Mouse (Mus musculus) Patski (cell line): ENCODE measurements around the gene Specc1. TPM values are rescaled to one million over a fixed set of nuclear protein-coding genes. Genes with fewer than 3 reads are reported as not detected.

Experiments used
- ATAC-seq: fragments of 100-300 bp; one replicate; pipeline ENCODE4 v1.8.0; 2021
- CTCF ChIA-PET: fragments of 350-600 bp; sonication (Branson Sonifier 250); formaldehyde crosslinking; loops from one replicate; lab custom pipeline; 2022; ENCODE audit warnings: inconsistent platforms; lab: Charles Lee
- POLR2A ChIA-PET: fragments of 350-600 bp; sonication (Branson Sonifier 250); formaldehyde crosslinking; loops from one replicate; lab custom pipeline; 2022; ENCODE audit warnings: antibody characterized with exemption, inconsistent platforms; lab: Charles Lee
- DNase-seq: peaks from one replicate; pipeline ENCODE4 v3.0.0-alpha.2; 2011; ENCODE audit warnings: low read depth, low spot score
- H3K27me3 ChIP-seq: fragments of 371-371 bp; one replicate; pipeline ENCODE4 v1.5.1; 2021
- CTCF ChIP-seq: fragments of 100-300 bp; IDR thresholded peaks from one replicate; pipeline ENCODE4 v1.5.1; 2021
- in situ Hi-C: fragments of 300-500 bp; cut with MboI; formaldehyde crosslinking; loops from 3 replicates; pipeline ENCODE4 v1.11.1; 2018; ENCODE audit warnings: low pct_unique_long_range_greater_than_20kb, mixed read lengths
- polyA plus RNA-seq: library from polyadenylated mRNA; unstranded; gene quantifications from one replicate; pipeline ENCODE4 v1.2.3, GENCODE M21; 2021

The Specc1 gene
- polyA plus RNA-seq, 1 experiment from 2014 or later: 27.8 TPM

DNA sequence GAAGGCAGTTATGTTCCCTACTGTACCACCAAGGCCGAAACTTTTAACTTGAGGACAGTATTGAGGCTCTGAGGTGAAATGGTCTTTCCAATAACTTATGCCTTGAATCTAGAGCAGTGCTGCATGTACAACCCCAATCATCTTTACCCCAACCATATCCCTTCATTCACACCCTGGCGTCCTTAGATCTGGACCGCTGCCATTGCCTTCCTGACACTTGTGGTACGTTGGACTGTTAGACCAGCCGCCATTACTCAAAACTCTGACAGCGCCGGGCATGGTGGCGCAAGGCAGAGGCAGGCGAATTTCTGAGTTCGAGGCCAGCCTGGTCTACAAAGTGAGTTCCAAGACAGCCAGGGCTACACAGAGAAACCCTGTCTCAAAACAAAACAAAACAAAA lies 121.8 kb downstream of the Specc1 start:
- DNase-seq (no peak), ATAC-seq (no peak)
- ChIA-PET POLR2A (no interaction called here), CTCF (no interaction called here)
- no peak for TF ChIP-seq CTCF
- H3K27me3 ChIP-seq: no peaks in the 10 kb centered on the region
- in situ Hi-C loops: no loop called here

DNA sequence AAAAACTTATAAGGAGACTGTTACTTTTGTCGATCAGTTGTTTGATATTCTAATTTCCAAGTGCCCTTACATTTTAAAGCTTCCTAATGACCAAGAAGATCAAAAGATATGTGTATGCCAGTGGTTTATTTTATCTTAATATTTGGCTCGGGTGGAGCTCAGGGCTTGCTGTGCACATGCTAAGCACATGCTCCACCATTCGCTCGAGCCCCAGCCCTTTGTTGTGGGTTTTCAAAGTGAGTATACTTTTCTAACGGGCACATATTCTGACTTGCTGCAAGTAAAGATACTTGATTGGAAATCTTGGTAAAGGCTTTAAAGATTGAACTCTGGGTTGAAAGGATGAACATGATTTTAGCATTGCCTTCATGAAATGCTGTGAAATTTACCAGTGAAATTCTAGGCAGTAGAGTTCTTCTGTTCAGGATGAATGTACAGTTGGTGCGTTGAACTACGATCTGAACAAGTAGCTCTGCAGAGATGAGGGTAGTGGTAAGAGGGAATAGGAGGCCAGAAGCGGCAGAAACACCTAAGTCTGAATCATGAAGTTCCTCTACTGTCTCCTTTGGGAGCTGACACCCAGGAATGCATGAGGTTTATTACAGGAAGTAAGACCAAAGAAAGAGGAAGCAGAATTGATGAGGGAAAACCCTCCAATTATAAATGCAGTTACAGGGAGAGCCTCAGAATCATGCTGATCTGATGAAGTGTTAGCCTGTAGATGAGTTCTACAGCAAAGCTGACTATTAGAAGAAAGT lies 122.7 kb downstream of the Specc1 start:
- TF ChIP-seq CTCF: no peak
- ATAC-seq (no peak), DNase-seq (no peak)
- CTCF ChIA-PET: interaction anchor here (1.7 to 2.4 kb wide), 2 partner anchors 11 to 24 kb away, joined by 4 to 6 read pairs; no protein-coding TSS in a partner anchor
- in situ Hi-C loops: no loop called here
- no peaks in the 10 kb centered on the region for H3K27me3 ChIP-seq
- POLR2A ChIA-PET: no interaction called here

DNA sequence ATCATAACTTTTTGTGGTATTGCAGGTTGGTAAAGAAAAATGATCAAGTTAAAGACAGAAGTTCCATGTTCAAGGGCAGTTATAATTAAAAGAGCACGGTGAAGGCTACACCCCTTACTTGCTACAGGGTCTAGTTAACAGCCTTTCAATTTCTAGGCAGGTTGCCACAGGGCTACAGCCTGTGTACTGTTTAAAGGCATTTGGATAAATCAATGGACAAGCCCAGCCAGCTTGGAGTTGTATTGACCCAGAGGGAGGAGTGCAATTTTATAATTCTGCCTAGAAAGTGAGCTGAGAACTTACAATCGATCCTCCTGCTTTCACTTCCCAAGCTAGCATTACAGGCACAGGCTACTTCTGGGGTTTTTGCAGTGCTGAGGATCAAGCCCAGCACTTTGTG lies 123.9 kb downstream of the Specc1 start:
- ATAC-seq (no peak), DNase-seq (no peak)
- in situ Hi-C loops: no loop called here
- POLR2A ChIA-PET: interaction anchor here (0.6 kb wide), 1 partner anchor 243 kb away, joined by 5 read pairs; no protein-coding TSS in a partner anchor
- no peaks in the 10 kb centered on the region for H3K27me3 ChIP-seq
- no peak for TF ChIP-seq CTCF
- CTCF ChIA-PET: interaction anchor here (1.7 to 2.4 kb wide), 2 partner anchors 10 to 22 kb away, joined by 4 to 6 read pairs; no protein-coding TSS in a partner anchor

DNA sequence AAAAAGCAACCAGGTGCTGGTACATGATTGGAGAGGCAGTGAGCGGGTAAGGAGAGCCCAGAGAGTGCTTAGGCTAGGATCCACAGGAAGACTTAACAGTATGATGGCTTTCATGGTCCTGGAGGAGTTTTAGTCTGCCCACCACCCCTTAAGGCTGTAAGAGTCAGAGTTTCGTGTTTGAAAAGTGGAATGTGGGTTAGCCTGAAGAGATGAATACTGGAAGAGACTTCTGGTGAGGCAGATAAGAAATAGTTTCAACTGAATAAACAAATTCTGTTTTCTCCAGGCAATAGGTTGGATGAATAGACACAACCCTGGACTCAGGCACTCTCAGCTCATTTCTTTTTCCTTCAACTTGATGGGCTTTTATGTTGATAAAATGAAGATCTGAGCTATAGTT lies 130.1 kb downstream of the Specc1 start:
- POLR2A ChIA-PET: no interaction called here
- ATAC-seq (no peak), DNase-seq (no peak)
- CTCF ChIA-PET: interaction anchor here (1.0 kb wide), 1 partner anchor 10 kb away, joined by 3 read pairs; no protein-coding TSS in a partner anchor
- H3K27me3 ChIP-seq: no peaks in the 10 kb centered on the region
- in situ Hi-C loops: no loop called here
- no peak for TF ChIP-seq CTCF

DNA sequence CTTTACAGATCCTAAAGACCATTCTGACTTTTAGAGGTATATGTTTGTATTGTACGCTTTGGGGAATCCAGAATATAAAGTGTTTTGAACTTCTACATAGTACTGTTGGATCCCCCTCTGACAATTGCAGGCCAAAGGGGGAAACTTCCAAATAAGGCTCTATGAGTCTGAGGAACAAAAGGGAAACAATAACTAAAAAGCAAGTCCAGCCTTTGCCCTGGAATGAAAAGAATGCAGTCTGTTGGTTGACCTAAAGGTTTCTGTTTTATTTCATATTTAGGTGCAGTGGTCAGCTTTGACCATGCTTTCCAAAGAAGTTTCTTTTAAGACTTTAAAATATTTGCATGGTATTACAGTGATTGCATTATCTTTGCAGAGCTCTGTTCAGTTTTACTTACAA lies 130.5 kb downstream of the Specc1 start:
- ChIA-PET POLR2A (no interaction called here), CTCF (interaction anchor here (1.0 kb wide), 1 partner anchor 10 kb away, joined by 3 read pairs; no protein-coding TSS in a partner anchor)
- ATAC-seq (no peak), DNase-seq (no peak)
- TF ChIP-seq CTCF: no peak
- no peaks in the 10 kb centered on the region for H3K27me3 ChIP-seq
- in situ Hi-C loops: no loop called here

DNA sequence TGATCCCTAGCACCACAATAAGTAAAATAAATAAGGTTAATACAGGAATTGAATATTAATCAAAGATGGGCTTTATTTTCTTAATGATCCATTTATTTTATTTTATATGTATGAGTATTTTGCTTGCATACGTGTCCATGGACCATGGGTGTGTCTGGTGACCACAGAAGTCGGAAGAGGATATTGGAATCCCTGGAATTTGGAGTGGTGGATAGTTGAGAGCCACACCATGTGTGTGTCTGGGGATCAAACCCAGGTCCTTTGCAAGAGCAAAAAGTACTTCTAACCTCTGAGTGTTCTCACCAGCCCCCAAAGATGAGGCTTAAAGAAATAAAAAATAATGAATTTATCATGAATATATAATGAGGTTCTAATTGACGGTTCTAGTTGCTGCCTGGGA lies 132.1 kb downstream of the Specc1 start:
- no peaks in the 10 kb centered on the region for H3K27me3 ChIP-seq
- POLR2A ChIA-PET: no interaction called here
- no peak for DNase-seq
- CTCF ChIA-PET: no interaction called here
- in situ Hi-C loops: no loop called here
- no peak for ATAC-seq
- TF ChIP-seq CTCF: no peak

DNA sequence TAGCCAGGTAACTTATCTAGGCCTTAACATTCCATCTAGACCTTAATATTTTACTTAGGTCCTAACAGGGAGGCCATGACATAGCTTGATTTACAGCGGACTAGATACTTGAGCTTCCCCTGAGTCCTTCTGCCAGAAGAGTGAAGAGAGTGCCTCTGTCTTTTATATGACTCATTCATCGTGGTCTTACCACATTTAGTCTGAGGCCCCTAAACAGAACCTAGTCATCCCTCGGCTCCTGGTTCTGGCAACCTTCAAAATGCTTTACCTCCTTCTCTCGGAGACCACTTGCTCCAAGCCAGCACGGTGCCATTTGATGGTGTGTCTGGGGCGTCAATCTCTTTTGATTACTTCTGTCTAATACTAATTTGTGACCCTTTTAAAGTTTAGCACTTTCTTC lies 133.8 kb downstream of the Specc1 start:
- no peak for TF ChIP-seq CTCF
- ChIA-PET CTCF (interaction anchor here (1.5 kb wide), 1 partner anchor 10 kb away, joined by 4 read pairs; no protein-coding TSS in a partner anchor), POLR2A (no interaction called here)
- DNase-seq: no peak
- in situ Hi-C loops: no loop called here
- no peaks in the 10 kb centered on the region for H3K27me3 ChIP-seq
- no peak for ATAC-seq

DNA sequence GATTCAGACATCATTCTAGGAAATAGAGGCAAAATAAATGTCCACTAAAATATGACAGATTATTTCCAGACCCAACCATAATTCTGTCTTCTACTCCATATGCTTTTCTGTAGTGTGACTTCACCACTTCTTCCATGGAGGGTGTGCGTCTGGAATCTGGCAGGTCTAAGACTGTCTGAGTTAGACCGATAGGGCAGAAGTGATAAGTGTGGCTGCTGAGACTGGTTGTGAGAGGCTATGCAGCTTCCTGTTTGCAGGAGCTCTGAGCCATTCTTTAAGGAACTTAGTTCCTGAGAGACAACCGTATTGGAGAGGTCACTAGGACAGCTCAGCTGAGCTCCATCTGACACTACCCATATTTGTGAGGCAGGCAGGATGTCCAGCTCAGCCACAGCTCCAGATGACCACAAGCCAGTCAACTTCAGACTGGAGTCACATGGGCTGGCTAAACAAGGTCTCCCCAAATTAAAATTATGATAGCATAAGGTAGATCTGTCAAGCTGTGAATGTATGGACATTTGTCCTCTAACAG lies 146.9 kb downstream of the Specc1 start:
- ChIA-PET POLR2A (no interaction called here), CTCF (interaction anchor here (2.1 kb wide), 1 partner anchor 24 kb away, joined by 6 read pairs; no protein-coding TSS in a partner anchor)
- DNase-seq: no peak
- in situ Hi-C loops: no loop called here
- no peak for TF ChIP-seq CTCF
- H3K27me3 ChIP-seq: no peaks in the 10 kb centered on the region
- no peak for ATAC-seq

DNA sequence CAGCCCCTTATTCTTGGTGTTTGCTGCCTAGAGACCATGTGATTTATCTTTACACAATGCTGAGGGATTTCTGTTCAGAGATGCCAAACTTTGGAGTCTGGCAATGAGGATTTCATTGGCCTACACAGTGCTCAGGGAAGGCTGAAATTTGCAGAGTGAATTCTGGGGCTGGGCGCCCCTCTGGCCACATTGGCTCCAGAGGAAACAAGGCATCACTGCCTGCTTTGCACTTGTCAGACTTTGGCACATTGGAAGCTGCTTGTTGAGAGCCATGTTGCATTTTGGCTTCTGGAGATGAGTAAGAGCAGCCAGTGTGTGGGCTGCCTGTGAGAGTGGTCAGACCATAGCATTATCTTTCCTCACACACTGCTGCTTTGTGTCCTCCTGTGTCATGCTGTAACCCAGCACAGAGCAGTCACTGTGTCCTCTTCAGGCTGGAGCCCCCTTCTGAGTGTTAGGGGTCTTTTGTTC lies 149.9 kb downstream of the Specc1 start:
- ChIA-PET POLR2A (no interaction called here), CTCF (interaction anchor here (1.8 kb wide), 1 partner anchor 10 kb away, joined by 5 read pairs; no protein-coding TSS in a partner anchor)
- ATAC-seq (no peak), DNase-seq (no peak)
- H3K27me3 ChIP-seq: no peaks in the 10 kb centered on the region
- no peak for TF ChIP-seq CTCF
- in situ Hi-C loops: no loop called here

DNA sequence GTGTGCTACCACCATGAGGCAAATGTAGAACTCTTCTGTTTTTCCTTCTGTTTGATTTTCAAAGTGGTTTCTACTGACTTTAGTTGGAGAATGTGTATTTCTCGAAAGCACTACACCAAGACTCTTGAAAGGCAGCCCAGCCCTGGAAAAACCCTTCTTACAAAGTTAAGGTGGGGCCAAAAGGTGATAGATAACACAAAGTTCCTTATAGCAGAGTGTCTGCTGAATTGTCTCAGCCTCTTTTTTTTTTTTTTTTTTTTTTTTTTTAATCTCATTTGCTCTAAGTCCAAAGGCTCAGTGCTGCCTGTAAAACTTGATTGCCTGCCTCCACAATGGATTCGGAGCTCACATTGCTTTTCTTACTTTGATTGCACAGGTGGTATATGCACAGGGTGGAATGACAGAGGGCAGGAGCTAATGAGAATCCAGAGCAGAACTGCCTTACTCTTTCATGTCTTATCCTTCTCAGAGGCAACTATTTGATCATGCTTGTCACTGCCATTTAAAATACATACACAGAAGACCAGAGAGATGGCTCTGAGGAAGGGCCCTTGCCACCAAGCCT lies 150.8 kb downstream of the Specc1 start:
- H3K27me3 ChIP-seq: no peaks in the 10 kb centered on the region
- no peak for ATAC-seq
- POLR2A ChIA-PET: no interaction called here
- CTCF ChIA-PET: interaction anchor here (1.8 kb wide), 1 partner anchor 9 kb away, joined by 5 read pairs; no protein-coding TSS in a partner anchor
- no peak for DNase-seq
- TF ChIP-seq CTCF: no peak
- in situ Hi-C loops: no loop called here

DNA sequence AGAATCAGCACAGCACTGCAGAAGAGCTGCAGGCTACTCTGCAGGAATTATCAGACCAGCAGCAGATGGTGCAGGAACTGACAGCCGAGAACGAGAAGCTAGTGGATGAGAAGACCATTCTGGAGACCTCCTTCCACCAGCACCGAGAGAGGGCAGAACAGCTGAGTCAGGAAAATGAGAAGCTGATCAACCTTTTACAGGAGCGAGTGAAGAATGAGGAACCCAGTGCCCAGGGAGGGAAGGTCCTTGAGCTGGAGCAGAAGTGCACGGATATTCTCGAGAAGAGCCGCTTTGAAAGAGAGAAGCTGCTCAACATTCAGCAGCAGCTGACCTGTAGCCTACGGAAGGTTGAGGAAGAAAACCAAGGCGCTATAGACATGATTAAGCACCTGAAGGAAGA lies 162.0 kb downstream of the Specc1 start:
- ChIA-PET POLR2A (no interaction called here), CTCF (interaction anchor here (1.2 to 1.9 kb wide), 5 partner anchors 9 to 69 kb away, joined by 3 to 5 read pairs (median 4); no protein-coding TSS in a partner anchor)
- TF ChIP-seq CTCF: no peak
- H3K27me3 ChIP-seq: no peaks in the 10 kb centered on the region
- no peak for ATAC-seq
- in situ Hi-C loops: no loop called here
- no peak for DNase-seq
